Mouse (Mus musculus) layer of hippocampus, adult 9-10 months (tissue): Measurements from ENCODE around the gene Cox14.

Experiments used
- DNase-seq: peaks from one replicate; pipeline ENCODE4 v3.0.0; 2022; ENCODE audit warnings: low spot score

The Cox14 gene

GRCm38 (mm10) chr15:99708176-99708575 is 17.2 kb upstream of the Cox14 start:
- no peak for DNase-seq

DNA sequence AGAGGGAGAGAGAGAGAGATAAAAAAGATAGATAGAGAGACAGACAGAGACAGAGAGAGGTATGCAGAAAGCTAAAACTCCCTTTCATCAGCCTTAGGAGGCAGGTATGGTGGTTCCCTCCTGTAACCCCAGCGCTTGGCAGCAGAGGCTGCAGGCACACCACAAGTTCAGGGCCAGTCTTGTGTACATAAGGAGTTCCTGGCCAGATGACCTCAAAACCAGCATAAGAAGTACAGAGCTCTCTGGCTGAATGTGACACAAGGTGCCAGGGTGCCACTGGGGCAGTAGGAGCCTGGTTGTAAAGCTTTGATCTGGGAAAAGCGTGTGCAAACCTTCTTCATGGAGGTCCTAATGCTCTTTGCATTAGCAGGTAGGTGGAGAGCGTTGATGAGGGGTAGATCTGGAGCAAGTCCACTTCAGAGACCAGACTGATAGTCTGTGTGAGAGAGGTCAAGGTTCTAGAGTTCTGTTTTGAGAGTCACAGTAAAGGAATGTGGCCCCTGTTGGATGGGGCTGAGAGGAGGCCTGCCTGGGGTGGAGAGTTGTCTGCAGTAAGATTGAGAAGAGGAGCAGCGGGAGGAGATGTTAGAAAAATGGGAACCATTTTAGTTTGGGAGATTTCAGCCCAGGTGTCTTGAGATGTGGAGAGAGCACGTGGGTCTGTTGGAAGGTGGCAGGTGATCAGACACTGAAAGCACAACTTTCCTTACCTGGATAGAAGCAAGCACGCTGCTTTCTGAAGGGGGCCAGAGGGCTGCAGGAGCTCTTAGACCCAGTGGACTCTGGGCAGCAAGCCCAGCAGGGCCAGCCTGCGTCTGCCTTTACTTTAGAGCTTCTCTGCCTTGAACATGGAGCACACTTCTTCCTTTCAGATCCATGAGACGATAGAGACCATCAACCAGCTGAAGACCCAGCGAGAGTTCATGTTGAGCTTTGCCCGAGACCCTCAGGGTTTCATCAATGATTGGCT is 14.9 kb upstream of the Cox14 start:
- DNase-seq: no peak

DNA sequence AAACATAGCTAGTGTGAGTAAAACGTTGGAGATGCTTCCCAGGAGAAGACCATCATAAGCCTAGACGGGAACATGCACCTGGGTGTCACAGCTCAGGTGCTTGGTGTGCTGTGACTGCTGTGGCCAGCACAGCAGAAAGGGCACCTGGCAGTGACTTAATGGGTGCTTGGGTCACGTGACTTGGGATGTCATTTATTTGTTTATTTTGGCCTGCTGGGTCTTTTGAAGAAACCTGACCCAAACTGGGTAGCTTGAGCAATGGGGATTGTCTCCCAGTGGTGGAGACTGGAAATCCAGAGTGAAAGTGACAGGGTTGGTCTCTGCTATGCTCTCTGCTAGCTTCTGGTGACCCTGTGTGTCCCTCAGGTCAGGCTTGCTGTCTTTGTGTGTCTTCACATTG is 13.9 kb upstream of the Cox14 start:
- no peak for DNase-seq

GRCm38 (mm10) chr15:99712666-99713559 is 12.5 kb upstream of the Cox14 start:
- DNase-seq: no peak

- DNase-seq: no peak
Observed at GRCm38 (mm10) chr15:99713569-99713968, 11.8 kb upstream of the Cox14 start.

DNA sequence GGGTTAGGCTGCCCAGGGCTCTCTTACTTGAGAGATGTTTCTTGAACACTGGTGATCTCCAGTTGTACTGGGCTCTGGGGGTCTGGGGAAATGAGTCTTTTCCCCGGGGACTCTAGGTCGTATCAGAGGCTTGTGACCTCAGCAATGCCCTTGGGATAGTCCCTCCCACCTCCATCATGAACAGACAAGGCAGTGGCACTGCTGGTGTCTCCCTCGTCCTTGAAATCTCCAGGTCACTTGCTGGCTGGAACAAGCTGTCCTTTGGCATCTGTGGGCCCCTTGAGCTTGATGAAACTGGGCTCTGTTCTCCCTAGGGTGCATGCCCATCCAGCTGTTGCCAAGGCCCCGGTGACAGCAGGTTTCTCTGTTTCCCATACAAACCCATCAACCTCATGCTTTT is 11.2 kb upstream of the Cox14 start:
- DNase-seq: no peak

DNA sequence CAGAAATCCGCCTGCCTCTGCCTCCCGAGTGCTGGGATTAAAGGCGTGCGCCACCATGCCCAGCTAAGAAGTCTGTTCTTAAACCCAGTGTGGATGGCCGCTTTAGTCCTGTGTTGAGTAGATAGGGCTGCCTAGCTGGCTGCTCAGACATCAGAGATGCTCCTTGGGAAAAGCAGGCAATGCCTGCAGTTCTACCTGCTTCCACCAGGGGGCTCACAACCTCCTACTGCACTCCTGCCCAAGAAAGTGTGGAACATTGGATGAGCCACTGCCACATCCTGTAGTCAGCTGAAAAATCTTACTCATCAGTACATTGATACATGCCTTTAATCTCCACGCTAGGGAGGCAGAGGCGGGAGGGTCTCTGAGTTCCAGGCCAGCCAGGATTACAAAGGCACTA is 10.6 kb upstream of the Cox14 start:
- peak; percentile 77 for DNase-seq

- DNase-seq: no peak
Observed at GRCm38 (mm10) chr15:99715361-99715865, 10.0 kb upstream of the Cox14 start.

DNA sequence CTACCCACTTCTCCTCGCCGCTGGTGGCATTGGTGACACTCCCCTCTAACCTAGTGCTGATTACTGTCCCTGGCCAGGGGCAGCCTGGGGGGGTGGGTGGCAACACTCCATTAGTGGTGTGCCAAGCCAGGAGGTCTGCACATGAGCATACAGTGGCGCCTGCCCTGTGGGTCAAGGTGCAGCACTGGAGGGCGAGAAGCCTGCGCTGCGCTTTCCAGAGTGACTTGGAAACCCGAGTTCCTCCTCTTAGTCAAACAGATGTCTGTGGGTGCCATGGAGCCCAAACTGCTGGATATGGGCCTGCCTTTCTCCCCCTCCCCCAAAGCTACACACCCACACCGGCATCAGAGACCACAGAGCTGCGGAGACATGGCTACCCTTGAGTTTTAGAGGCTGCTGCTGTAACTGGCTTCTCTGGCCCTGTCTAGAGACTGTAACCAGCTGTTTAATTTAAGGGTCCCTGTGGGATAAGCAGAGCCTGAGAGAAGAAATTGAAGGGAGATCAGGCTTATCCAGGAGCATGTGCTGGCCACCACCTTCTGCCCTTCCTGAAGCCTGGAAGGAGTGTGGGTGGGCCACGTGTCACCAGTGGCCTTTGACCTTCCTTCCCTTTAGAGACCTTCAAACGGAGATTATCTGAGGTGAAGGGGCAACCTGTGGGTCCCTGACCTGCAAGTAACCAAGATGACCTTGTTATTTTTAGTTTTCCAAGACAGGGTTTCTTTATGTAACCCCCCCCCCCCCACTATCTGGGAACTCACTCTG is 9.3 kb upstream of the Cox14 start:
- no peak for DNase-seq

- DNase-seq: no peak
Observed at GRCm38 (mm10) chr15:99716814-99717213, 8.6 kb upstream of the Cox14 start.

GRCm38 (mm10) chr15:99717386-99718334 is 7.8 kb upstream of the Cox14 start, which contains the start of gene Gpd1:
TSS of gene Gpd1 (plus strand) at chr15:99717515.
- no peak for DNase-seq

GRCm38 (mm10) chr15:99718461-99719021 is 6.9 kb upstream of the Cox14 start:
- no peak for DNase-seq

GRCm38 (mm10) chr15:99719865-99720264 is 5.6 kb upstream of the Cox14 start:
- DNase-seq: no peak

DNA sequence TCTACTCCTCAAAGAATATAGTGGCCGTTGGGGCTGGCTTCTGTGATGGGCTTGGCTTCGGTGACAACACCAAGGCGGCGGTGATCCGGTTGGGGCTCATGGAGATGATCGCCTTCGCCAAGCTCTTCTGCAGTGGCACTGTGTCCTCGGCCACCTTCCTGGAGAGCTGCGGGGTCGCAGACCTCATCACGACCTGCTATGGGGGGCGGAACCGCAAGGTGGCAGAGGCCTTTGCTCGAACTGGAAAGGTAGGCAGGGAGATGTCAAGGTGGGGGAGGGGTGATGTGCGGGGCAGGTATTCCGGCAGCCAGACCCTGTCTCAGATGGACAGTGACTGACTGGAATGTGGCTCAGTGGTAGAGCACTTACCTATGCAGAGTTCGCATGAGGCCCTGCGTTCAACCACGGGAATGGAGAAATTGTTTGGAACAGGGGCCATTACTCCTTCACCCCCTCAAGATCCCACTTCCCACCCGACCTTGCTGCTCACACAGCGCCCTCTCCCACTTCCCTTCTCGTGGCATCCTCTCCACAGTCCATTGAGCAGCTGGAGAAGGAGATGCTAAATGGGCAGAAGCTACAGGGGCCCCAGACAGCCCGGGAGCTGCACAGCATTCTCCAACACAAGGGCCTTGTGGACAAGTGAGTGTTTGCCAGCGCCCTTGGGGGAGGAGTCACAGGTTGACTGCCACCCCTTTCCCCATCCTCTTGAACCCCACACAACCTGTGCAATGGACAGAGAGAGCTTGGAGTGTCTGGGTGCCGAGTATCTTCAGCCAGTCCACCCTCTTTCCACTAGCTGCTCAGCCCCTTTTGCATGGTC is 3.3 kb upstream of the Cox14 start:
- no peak for DNase-seq

GRCm38 (mm10) chr15:99723120-99723514 is 2.3 kb upstream of the Cox14 start:
- DNase-seq: no peak

DNA sequence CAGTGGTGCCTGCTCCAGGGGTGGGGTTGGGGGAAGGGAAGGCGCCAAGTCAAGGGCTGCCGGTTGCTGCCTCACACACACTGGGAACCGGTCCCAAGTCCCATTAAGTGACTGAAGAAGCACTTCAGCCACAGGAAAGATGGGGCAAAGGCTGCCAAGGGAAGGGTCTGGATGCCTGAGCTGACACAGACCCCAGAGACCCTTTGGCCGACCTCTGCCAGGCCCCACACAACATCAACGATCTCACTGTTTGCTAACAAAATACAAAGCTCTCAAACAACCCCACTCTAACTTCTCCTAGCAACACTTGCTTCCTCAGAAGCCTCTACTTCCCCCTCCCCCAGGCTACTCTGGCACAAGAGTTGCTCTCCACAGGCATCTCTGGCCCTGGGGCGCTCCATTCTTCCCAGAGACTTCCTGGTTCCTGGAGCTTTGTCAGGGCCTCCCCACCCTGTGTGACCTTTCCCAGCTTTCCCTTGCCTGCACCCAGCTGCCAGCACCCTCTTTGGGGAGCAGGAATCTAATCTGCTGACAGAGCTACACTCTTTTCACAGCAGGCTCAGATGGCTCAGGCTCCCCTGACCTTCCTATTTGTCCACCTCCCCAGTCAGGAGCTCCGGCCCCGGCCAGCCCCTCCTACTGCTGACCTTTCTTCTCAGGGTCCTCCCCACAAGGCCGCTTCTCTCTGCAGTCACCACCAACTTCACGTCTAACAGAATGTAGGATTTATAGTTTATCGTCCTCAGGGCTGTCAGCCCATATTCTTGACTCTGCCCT is 1.7 kb upstream of the Cox14 start:
- no peak for DNase-seq

DNA sequence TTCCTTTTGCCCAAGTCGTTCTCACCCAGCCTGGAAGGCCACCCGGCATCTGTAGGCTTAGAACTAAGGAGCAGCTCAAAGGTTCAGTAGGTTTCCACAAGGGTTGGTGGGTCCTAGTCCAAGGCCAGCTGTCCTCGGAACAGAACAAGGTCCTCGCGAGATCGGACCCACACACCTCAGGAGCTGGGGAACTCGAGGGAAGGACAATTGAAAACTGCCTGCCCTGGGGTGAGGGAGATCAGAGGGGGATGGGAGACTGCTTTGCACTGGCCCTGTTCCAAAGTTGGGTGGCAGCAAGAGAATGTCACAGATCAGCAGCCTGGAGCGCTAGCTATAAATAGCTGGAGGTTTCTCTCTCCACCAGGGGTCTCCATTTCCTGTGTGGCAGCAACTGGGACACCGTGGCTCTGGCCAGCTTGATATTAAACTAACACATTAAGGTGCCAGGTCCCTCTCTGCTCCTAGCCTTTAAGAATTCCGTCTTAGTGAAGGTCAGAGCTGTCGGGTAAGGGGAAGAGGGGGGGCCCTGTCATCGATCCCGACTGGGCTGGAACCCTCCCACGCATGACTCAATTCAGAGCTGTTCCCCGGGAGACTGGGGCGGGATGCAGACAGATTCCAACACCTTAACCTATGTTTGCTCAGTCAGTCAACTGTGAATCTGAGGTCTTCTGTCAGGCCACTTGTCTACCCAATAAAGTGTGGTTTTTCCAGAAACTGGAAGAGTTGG is 961 bp upstream of the Cox14 start:
- no peak for DNase-seq

DNA sequence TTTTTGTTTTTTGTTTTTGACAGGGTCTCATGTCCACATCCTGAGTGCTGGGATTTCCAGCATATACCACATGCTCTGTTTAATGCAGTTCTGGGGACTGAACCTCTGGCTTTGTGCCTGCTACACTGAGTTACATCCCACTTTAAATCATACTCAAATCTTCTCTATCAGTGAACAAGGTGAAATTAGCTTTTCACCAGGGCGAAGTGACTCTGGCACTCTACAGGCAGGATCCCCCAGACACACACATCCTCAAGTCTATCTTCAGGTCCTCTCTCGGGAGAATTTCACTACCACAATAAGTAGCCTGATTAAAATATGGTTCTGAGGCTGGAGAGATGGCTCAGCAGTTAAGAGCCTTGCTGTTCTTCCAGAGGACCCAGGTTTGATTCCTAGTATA is 1.1 kb downstream of the Cox14 start:
- DNase-seq: no peak
